Mouse (Mus musculus) G1E-ER4 (cell line): ENCODE data around the gene Nom1. TPM values are rescaled to one million over a fixed set of nuclear protein-coding genes. Genes with fewer than 3 reads are reported as not detected.

Source experiments
- GATA1 ChIP-seq: IDR thresholded peaks from one replicate; pipeline ENCODE4 v1.8.0; 2012; ENCODE audit warnings: low read length, inconsistent platforms
- polyA plus RNA-seq: library from polyadenylated mRNA; stranded (reverse); fragments of >175 nt; gene quantifications from 2 replicates; pipeline ENCODE4 v1.2.3, GENCODE M21; 2012

Gene Nom1
- polyA plus RNA-seq, 1 experiment = 18.1 TPM

DNA sequence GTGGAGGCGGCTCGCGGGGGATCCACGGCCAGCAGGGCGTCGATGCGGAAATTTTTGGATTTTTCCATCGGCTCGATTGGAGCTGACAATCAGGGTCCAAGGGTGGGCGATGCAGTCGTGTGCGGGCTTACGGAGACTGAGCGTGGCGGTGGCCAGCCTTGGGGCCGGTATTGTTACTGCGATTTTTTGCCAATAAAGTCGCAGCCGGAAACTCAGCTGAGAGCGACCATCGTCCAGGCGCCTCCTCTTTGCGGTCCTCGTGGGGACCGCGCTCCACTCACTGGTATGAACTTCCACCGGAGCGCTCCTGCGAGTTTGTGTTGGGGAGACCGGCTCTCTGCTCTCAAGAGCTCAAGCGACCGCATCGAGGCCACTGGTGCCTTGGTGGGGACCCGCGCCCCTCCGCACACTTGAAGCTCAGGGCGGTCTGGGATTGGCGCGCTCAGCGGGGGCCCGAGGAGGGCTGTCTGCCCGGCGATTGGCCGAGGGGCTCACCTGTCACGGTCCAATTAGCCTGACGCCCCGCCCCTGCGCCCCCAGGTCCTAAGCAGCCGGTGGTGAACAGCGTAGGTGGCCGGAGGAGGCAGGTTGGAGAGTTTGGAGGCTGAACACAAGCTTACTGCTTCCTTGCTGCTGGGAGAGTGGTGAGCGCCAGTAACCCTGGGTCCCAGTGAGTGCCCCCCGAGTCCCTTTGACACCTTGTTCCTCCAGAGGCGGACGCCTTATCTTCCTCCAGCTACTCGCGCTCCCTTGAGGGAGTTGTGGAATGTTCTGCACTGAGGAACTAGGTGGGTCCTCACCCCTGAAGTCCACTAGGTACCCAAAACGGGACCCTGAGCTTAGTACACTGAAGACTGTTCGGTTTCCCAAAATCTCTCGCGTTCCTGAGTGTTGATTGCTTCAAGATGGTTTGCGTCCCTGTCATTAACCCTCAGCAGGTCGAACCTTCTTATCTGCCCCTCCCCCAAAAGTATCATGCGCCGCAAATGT is 44.0 kb downstream of the Nom1 start, which contains the start of gene Mnx1:
Gene Mnx1 (minus strand): TSS at position 263 of the 990 bp plus-strand sequence.
- no peak for TF ChIP-seq GATA1

- no peak for TF ChIP-seq GATA1
Measured at GRCm38 (mm10) chr5:29479198-29479593, 44.7 kb downstream of the Nom1 start.

- no peak for TF ChIP-seq GATA1
Measured at GRCm38 (mm10) chr5:29483801-29484200, 49.3 kb downstream of the Nom1 start.

DNA sequence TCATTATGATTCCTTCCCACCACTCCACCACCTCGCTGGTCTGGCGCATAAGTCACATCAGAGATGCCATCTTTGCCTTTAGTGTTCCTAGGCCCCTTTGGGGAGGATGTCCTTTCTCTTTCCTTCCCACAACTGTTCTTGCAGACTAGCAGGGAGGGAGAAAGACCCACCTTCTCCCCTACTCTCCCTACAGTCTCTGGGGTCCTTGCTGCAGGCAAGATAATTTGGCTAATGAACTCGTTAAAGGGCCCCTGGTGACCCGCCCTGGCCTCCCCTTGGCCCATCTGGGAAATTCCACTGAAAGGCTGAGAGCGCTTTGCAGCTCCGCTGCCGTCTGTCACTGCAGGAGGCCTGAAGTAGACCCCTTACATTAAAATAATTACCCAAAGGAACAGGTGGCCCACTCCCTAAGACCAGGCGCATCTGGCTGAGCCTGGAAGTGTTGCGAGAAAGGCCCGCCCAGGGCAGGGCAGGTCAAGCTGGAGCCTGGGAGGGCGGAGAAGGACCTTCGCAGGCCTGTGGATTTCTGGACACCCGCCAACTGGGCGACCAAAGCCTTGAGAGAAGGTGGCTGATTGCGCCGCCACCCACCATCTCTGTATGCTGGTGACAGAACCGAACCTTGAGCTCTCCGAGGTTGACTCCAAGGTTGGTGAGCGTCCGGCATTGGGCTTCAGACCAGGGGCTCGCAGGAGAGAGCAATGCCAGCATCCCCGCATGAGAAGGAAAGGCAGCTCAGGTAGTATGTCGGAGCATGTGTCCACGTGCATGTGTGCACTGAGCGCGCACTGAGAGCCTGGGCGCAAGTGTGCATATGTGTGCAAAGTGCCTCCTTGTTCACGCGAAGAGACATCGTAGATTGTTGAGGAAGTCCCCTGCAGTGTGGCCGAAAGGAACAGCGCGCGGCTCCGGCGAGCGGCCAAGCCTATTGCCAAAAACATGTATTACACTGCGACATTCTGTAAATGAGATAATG is 50.8 kb downstream of the Nom1 start:
- no peak for TF ChIP-seq GATA1

DNA sequence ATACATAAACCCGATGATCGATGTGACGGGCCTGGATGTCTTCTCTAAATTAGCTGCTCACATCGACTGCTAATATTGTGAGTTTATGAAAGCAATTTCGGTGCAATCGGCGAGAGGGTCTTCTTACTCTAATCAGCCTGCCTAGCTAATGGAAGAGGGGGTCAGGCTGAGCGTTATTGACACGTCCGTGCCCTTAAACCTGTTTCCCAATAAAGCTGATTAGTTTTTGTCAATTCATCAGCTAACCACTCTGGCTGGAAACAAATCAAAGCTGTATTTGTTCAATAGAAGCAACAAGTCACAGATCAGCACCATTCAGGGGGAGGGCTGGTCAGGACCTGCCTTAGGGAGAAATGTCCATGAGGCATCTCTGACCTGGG is 51.5 kb downstream of the Nom1 start:
- no peak for TF ChIP-seq GATA1

DNA sequence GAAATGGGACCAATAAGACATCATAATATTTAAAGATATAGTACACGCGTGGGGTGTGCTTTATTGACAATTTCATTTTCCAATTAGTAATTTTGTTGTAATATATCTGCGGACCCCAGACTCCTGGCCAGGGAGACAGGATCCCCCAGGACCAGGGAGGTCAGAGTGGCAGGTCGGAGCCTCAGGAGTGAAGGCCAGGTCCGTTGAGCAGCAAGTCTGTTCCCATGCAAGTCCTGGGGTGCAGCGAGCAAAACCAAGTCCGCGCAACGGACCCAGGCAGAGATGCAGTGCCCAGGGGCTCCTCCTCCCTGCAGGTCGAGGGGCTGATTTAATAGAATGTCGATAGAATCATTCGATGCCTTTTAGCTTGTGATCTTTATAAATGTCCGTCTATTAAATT is 52.9 kb downstream of the Nom1 start:
- no peak for TF ChIP-seq GATA1

DNA sequence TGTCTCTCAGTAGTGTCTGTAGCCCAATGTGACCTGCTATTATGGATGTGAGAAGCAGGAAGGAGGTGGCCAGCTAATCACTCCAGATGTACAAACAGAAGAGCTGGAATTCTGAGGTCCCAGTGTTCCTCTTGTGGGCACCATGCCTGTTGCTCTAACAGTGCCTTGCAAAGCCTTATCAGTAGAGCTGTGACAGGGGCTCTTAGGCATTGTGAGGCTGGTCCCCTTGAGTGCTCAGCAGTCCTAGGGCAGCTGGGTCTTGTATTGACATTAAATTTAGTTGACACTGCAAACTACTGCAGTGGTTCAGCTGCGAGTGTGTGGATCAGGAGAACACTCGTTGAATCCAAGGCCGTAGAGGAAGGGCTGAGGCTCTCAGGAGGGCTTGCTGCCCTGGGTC is 72.5 kb downstream of the Nom1 start:
- TF ChIP-seq GATA1 = no peak

Other genes with a start within 250 kb of the Nom1 start
- 0.12 TPM in 1 of 2 replicates, not detected in the other for gene Rnf32, start 238.7 kb upstream of the Nom1 start, polyA plus RNA-seq
- gene Lmbr1, start 56.3 kb upstream of the Nom1 start, polyA plus RNA-seq = 1.8 and 3.0 TPM in 2 replicates
- not detected in 2 replicates for gene Mnx1, start 43.8 kb downstream of the Nom1 start, polyA plus RNA-seq
- gene Ube3c, start 134.6 kb downstream of the Nom1 start, polyA plus RNA-seq = 4.7 and 5.2 TPM in 2 replicates